Mouse (Mus musculus) G1E-ER4 (cell line): ENCODE data around the gene Ciita. TPM values are rescaled to one million over a fixed set of nuclear protein-coding genes. Genes with fewer than 3 reads are reported as not detected.

Source experiments
- GATA1 ChIP-seq: IDR thresholded peaks from one replicate; pipeline ENCODE4 v1.8.0; 2012; ENCODE audit warnings: low read length, inconsistent platforms
- polyA plus RNA-seq: library from polyadenylated mRNA; stranded (reverse); fragments of >175 nt; gene quantifications from 2 replicates; pipeline ENCODE4 v1.2.3, GENCODE M21; 2012

Gene Ciita
- polyA plus RNA-seq, 1 experiment, result 0.01 TPM

GRCm38 (mm10) chr16:10530179-10530578 is 50.3 kb downstream of the Ciita start:
- TF ChIP-seq GATA1, result no peak

GRCm38 (mm10) chr16:10533781-10534180 is 53.9 kb downstream of the Ciita start:
- no peak for TF ChIP-seq GATA1

- no peak for TF ChIP-seq GATA1
Observed at GRCm38 (mm10) chr16:10534567-10534966, 54.7 kb downstream of the Ciita start.

- no peak for TF ChIP-seq GATA1
Observed at GRCm38 (mm10) chr16:10536323-10536722, 56.5 kb downstream of the Ciita start.

- no peak for TF ChIP-seq GATA1
Observed at GRCm38 (mm10) chr16:10536961-10537360, 57.1 kb downstream of the Ciita start.

GRCm38 (mm10) chr16:10540763-10541597 is 61.1 kb downstream of the Ciita start:
- no peak for TF ChIP-seq GATA1

- no peak for TF ChIP-seq GATA1
Observed at GRCm38 (mm10) chr16:10541598-10541930, 61.7 kb downstream of the Ciita start.

- TF ChIP-seq GATA1, result no peak
Observed at GRCm38 (mm10) chr16:10542266-10542665, 62.4 kb downstream of the Ciita start.

GRCm38 (mm10) chr16:10542698-10543365 is 63.0 kb downstream of the Ciita start, which contains the start of gene Dexi:
Gene Dexi, minus strand, starts transcription at chr16:10543054.
- no peak for TF ChIP-seq GATA1

GRCm38 (mm10) chr16:10544995-10545622 is 65.2 kb downstream of the Ciita start, which contains the start of gene Clec16a:
Gene Clec16a, plus strand, starts transcription at chr16:10545339.
- no peak for TF ChIP-seq GATA1

- TF ChIP-seq GATA1, result no peak
Observed at GRCm38 (mm10) chr16:10546865-10547264, 67.0 kb downstream of the Ciita start.

GRCm38 (mm10) chr16:10548938-10549337 is 69.1 kb downstream of the Ciita start:
- no peak for TF ChIP-seq GATA1

GRCm38 (mm10) chr16:10549600-10549999 is 69.7 kb downstream of the Ciita start:
- no peak for TF ChIP-seq GATA1

- TF ChIP-seq GATA1, result no peak
Observed at GRCm38 (mm10) chr16:10551592-10551991, 71.7 kb downstream of the Ciita start.

GRCm38 (mm10) chr16:10553858-10554257 is 74.0 kb downstream of the Ciita start:
- no peak for TF ChIP-seq GATA1

- no peak for TF ChIP-seq GATA1
Observed at GRCm38 (mm10) chr16:10559991-10560390, 80.1 kb downstream of the Ciita start.

GRCm38 (mm10) chr16:10565278-10565885 is 85.5 kb downstream of the Ciita start:
- no peak for TF ChIP-seq GATA1
